Mouse (Mus musculus) T-helper 1 cell (primary cell): ENCODE measurements at regions not wholly inside any gene's neighbourhood (a gene's known extent, or its start where the extent isn't known, plus 50 kb on each side); places are given as distances from the start of the nearest gene placed in this dataset.

Experiments used
- in situ Hi-C: fragments of 300-600 bp; cut with MboI, MseI; formaldehyde crosslinking; loops from one replicate; pipeline ENCODE4 v1.15.1; 2025; ENCODE audit warnings: high pct_unique_total_duplicates

- in situ Hi-C loops, result no loop called here
These were observed 180.9 kb downstream of the Zfp365 start for GRCm38 (mm10) chr10:67731577-67731976.

GRCm38 (mm10) chr10:67729271-67729670, 180.5 kb upstream of the Ado start:
- in situ Hi-C loops, result loop anchor here (5.0 kb wide), 1 partner anchor 77 kb away; no protein-coding TSS in a partner anchor

GRCm38 (mm10) chr10:67727580-67727979, 178.8 kb upstream of the Ado start:
- in situ Hi-C loops, result loop anchor here (5.0 kb wide), 1 partner anchor 75 kb away; no protein-coding TSS in a partner anchor

GRCm38 (mm10) chr10:67726796-67727195, 178.0 kb upstream of the Ado start:
- in situ Hi-C loops, result loop anchor here (5.0 kb wide), 1 partner anchor 74 kb away; no protein-coding TSS in a partner anchor

GRCm38 (mm10) chr10:67726351-67726750, 177.6 kb upstream of the Ado start:
- in situ Hi-C loops, result loop anchor here (5.0 kb wide), 1 partner anchor 74 kb away; no protein-coding TSS in a partner anchor

- in situ Hi-C loops, result loop anchor here (5.0 kb wide), 1 partner anchor 179 kb away; no protein-coding TSS in a partner anchor
These were observed 173.0 kb upstream of the Ado start for GRCm38 (mm10) chr10:67721787-67722186.

GRCm38 (mm10) chr10:67717506-67717905, 168.8 kb upstream of the Ado start:
- in situ Hi-C loops, result no loop called here

GRCm38 (mm10) chr10:67715046-67715445, 166.3 kb upstream of the Ado start:
- in situ Hi-C loops, result no loop called here

GRCm38 (mm10) chr10:67713098-67713497, 164.3 kb upstream of the Ado start:
- in situ Hi-C loops, result no loop called here

GRCm38 (mm10) chr10:67712665-67713064, 163.9 kb upstream of the Ado start:
- in situ Hi-C loops, result no loop called here

- in situ Hi-C loops, result no loop called here
These were observed 163.2 kb upstream of the Ado start for GRCm38 (mm10) chr10:67711961-67712360.

GRCm38 (mm10) chr10:67706436-67706835, 157.7 kb upstream of the Ado start:
- in situ Hi-C loops, result no loop called here

GRCm38 (mm10) chr10:67702783-67703455, 154.2 kb upstream of the Ado start:
- in situ Hi-C loops, result no loop called here

- in situ Hi-C loops, result no loop called here
These were observed 148.8 kb upstream of the Ado start for GRCm38 (mm10) chr10:67697401-67698195.

- in situ Hi-C loops, result no loop called here
These were observed 147.4 kb upstream of the Ado start for GRCm38 (mm10) chr10:67695891-67696853.

GRCm38 (mm10) chr10:67694751-67695150, 146.0 kb upstream of the Ado start:
- in situ Hi-C loops, result no loop called here

GRCm38 (mm10) chr10:67693586-67693985, 144.8 kb upstream of the Ado start:
- in situ Hi-C loops, result no loop called here

GRCm38 (mm10) chr10:67689944-67690670, 141.4 kb upstream of the Ado start:
- in situ Hi-C loops, result no loop called here

- in situ Hi-C loops, result no loop called here
These were observed 130.6 kb upstream of the Ado start for GRCm38 (mm10) chr10:67679382-67679781.

- in situ Hi-C loops, result no loop called here
These were observed 124.7 kb upstream of the Ado start for GRCm38 (mm10) chr10:67673450-67673849.

- in situ Hi-C loops, result no loop called here
These were observed 123.5 kb upstream of the Ado start for GRCm38 (mm10) chr10:67672281-67672680.
